ENCODE assay signal across 21 mouse cellular contexts in the genomic region with DNA sequence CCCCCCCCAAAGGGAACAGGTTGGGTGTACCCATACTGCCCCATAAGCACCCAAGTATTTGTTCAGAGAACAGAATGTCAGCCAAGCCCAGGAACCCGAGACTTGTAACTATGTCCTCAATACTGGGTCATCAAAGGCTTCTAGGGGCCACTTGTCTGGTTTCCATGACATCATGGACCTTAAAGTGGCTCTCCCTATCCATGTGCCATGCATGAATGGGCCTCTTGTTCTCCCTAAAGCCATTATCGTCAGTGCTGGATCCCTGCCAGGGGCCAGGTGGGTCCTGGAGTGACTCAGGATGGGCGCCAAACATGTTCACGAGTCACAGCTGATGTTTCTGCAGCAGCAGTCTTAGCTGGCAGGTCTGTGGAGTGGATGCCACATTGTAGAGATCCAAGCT. TPM values are rescaled to one million over a fixed set of nuclear protein-coding genes. Genes with fewer than 3 reads are reported as not detected.
DNase-seq lines count a peak whose midpoint lies in the region; ATAC-seq and TF ChIP-seq lines count a peak whose summit lies in the region.
"Had no signal": no experiment of that assay in that cellular context is flagged by ENCODE, and none has a peak within 500 bp of the region (broad histone marks: within the 10 kb centered on the region; RNA-seq: fewer than 3 reads in every experiment).

No protein-coding gene starts in this region.

- ATAC-seq in limb, embryonic 13.5 days (ENCODE audit: low FRiP score, low read depth): no peak
- ATAC-seq in intestine, postnatal 0 days: peak; percentile 72
- ATAC-seq: liver, embryonic 12.5 days had no signal

- H3K4me3 ChIP-seq in limb, embryonic 13.5 days: no peak overlapping the region
- H3K4me3 ChIP-seq in limb, embryonic 10.5 days: no peak overlapping the region
- no peak overlapping the region for H3K4me3 ChIP-seq in intestine, postnatal 0 days (ENCODE audit: low read depth, low read length)
- H3K4me3 ChIP-seq: embryonic facial prominence, embryonic 12.5 days; forebrain, embryonic 10.5 days; hindbrain, embryonic 10.5 days; liver, embryonic 12.5 days; megakaryocyte, embryonic 14.5 days had no signal

- no peak for TF ChIP-seq CTCF in intestine, postnatal 0 days (IDR thresholded peaks at IDR 0.05; ENCODE audit: low read depth)

- H3K36me3 ChIP-seq in limb, embryonic 13.5 days: no peaks in the 10 kb centered on the region
- no peaks in the 10 kb centered on the region for H3K36me3 ChIP-seq in limb, embryonic 10.5 days
- no peaks in the 10 kb centered on the region for H3K36me3 ChIP-seq in intestine, postnatal 0 days (ENCODE audit: control insufficient read depth, insufficient read depth)
- H3K36me3 ChIP-seq: embryonic facial prominence, embryonic 12.5 days; forebrain, embryonic 10.5 days; hindbrain, embryonic 10.5 days; liver, embryonic 12.5 days had no signal

- peaks cover 22% of the 10 kb centered on the region for H3K4me1 ChIP-seq in limb, embryonic 13.5 days
- peaks cover 17% of the 10 kb centered on the region for H3K4me1 ChIP-seq in limb, embryonic 10.5 days
- no peaks in the 10 kb centered on the region for H3K4me1 ChIP-seq in intestine, postnatal 0 days (replicated peaks; ENCODE audit: control insufficient read depth, insufficient read depth, low read length)

- WGBS in limb, embryonic 13.5 days: 46% methylated on average over 4 of the region's 4 CpGs
- 76% methylated on average over 4 of the region's 4 CpGs for WGBS in limb, embryonic 10.5 days
- 26% methylated on average over 4 of the region's 4 CpGs for WGBS in intestine, postnatal 0 days

- DNase-seq in limb, embryonic 10.5 days (ENCODE audit: low spot score): no peak
- peak; percentile 44 for DNase-seq in NIH3T3 (ENCODE audit: low read depth)
- peak; percentile 77 for DNase-seq in lung, postnatal 14 days
- no peak for DNase-seq in kidney, adult 11 months
- no peak for DNase-seq in adrenal gland, adult 2 months
- no peak for DNase-seq in gastrocnemius, adult 18-20 months (ENCODE audit: low spot score)
- DNase-seq: cerebellum, adult 9-10 months; kidney, adult 2 months; right cerebral cortex, postnatal 14 days had no signal

- no peak overlapping the region for H3K9ac ChIP-seq in limb, embryonic 13.5 days
- no peak overlapping the region for H3K9ac ChIP-seq in intestine, postnatal 0 days (ENCODE audit: low read depth, low read length)
- H3K9ac ChIP-seq: embryonic facial prominence, embryonic 12.5 days; liver, embryonic 12.5 days had no signal

- no peaks in the 10 kb centered on the region for H3K9me3 ChIP-seq in limb, embryonic 13.5 days
- H3K9me3 ChIP-seq in limb, embryonic 10.5 days (replicated peaks): no peaks in the 10 kb centered on the region
- H3K9me3 ChIP-seq in intestine, postnatal 0 days (ENCODE audit: control insufficient read depth): no peaks in the 10 kb centered on the region
- H3K9me3 ChIP-seq: embryonic facial prominence, embryonic 12.5 days; forebrain, embryonic 10.5 days; hindbrain, embryonic 10.5 days; liver, embryonic 12.5 days had no signal

- H3K4me2 ChIP-seq in limb, embryonic 13.5 days (replicated peaks): no peak overlapping the region
- H3K4me2 ChIP-seq in intestine, postnatal 0 days (replicated peaks; ENCODE audit: low read depth): no peak overlapping the region
- H3K4me2 ChIP-seq: embryonic facial prominence, embryonic 12.5 days; heart, embryonic 11.5 days; liver, embryonic 12.5 days had no signal

- H3K27ac ChIP-seq in limb, embryonic 13.5 days: peak overlapping the region; percentile 44; the same call in 1 of the 2 replicates
- no peak overlapping the region for H3K27ac ChIP-seq in limb, embryonic 10.5 days
- H3K27ac ChIP-seq in intestine, postnatal 0 days (ENCODE audit: low read depth, low read length): no peak overlapping the region
- H3K27ac ChIP-seq: embryonic facial prominence, embryonic 12.5 days; forebrain, embryonic 10.5 days; hindbrain, embryonic 10.5 days; liver, embryonic 12.5 days had no signal

- peaks cover 28% of the 10 kb centered on the region for H3K27me3 ChIP-seq in limb, embryonic 13.5 days
- peaks cover 40% of the 10 kb centered on the region for H3K27me3 ChIP-seq in limb, embryonic 10.5 days (ENCODE audit: low read depth, poor library complexity, severe bottlenecking)
- no peaks in the 10 kb centered on the region for H3K27me3 ChIP-seq in intestine, postnatal 0 days (replicated peaks; ENCODE audit: control insufficient read depth, insufficient read depth, low read length)

RNA-seq across cellular contexts. Expression of gene Myl10, which starts 17.8 kb away (rescaled TPM):
- not detected in 2 replicates for polyA plus RNA-seq in limb, embryonic 13.5 days (2015; fragmentation: Nextera tagmentation; extraction: Ambion mirVana)
- polyA plus RNA-seq in limb, embryonic 10.5 days (2016; fragmentation: Nextera tagmentation; extraction: Ambion mirVana): not detected in 2 replicates
- not detected in 2 replicates for polyA plus RNA-seq in intestine, postnatal 0 days (2015; fragmentation: Nextera tagmentation; extraction: Ambion mirVana)
- total RNA-seq in adrenal gland, adult 2 months (2021): not detected
- not detected in 2 replicates for polyA plus RNA-seq in adrenal gland, adult 2 months (2012; rRNA removed)
- 1 to 10 TPM; 3.4 to 7.0 TPM for total RNA-seq in gastrocnemius, adult 18-20 months (2021)
- total RNA-seq: adrenal gland, adult 18-20 months; CH12.LX; left cerebral cortex, adult 8-10 months had no signal
- polyA plus RNA-seq: embryonic facial prominence, embryonic 12.5 days; forebrain, embryonic 10.5 days; heart, embryonic 11.5 days; hindbrain, embryonic 10.5 days; kidney, adult 2 months; liver, embryonic 12.5 days; urinary bladder, adult 2 months had no signal

Comparison
In these comparisons a context has a peak if more than half of its experiments do, and no peak if none do; other contexts are left out.
1. DNase-seq: peak in NIH3T3 (single experiment) and lung, postnatal 14 days (single experiment); none in limb, embryonic 10.5 days (single experiment), kidney, adult 11 months (single experiment), adrenal gland, adult 2 months (single experiment) and gastrocnemius, adult 18-20 months (single experiment).